Mouse (Mus musculus) ES-E14 (cell line): ENCODE data around the gene Ttyh2. TPM values are rescaled to one million over a fixed set of nuclear protein-coding genes. Genes with fewer than 3 reads are reported as not detected.

ENCODE experiments used
- DNase-seq: peaks from one replicate; pipeline ENCODE4 v3.0.0-alpha.2; 2013; ENCODE audit warnings: low read depth, low spot score
- H3K27ac ChIP-seq: 2 replicates; pipeline ENCODE4 v1.5.1; 2012; ENCODE audit warnings: low read depth, mild to moderate bottlenecking, low read length, moderate library complexity, mixed read lengths; ENCODE audit not compliant: poor library complexity, insufficient read depth, severe bottlenecking
- H3K36me3 ChIP-seq: 2 replicates; pipeline ENCODE4 v1.6.1; 2012; ENCODE audit warnings: mild to moderate bottlenecking, low read length, moderate library complexity, mixed read lengths; ENCODE audit not compliant: control insufficient read depth, poor library complexity, insufficient read depth, severe bottlenecking
- H3K4me1 ChIP-seq, 2 experiments: fragments of 150-350 bp in 1 of 2; sonication (generic) in 1 of 2; 2 replicates each; pipeline ENCODE4 v1.6.1; 2012; ENCODE audit warnings: low read length in 2 of 2, mild to moderate bottlenecking in 1 of 2, mixed read lengths in 1 of 2; ENCODE audit not compliant: control insufficient read depth in 2 of 2, insufficient read depth in 2 of 2, poor library complexity in 1 of 2
- H3K4me3 ChIP-seq, 2 experiments: fragments of 150-350 bp in 1 of 2; sonication (generic) in 1 of 2; 2 replicates each; pipeline ENCODE4 v1.5.1; 2012; ENCODE audit warnings: low read length in 2 of 2, low read depth in 1 of 2, mild to moderate bottlenecking in 1 of 2, mixed read lengths in 1 of 2; ENCODE audit not compliant: insufficient read depth in 1 of 2, poor library complexity in 1 of 2, severe bottlenecking in 1 of 2
- H3K9ac ChIP-seq: 2 replicates; pipeline ENCODE4 v1.6.1; 2012; ENCODE audit warnings: low read depth, mild to moderate bottlenecking, low read length, mixed read lengths; ENCODE audit not compliant: poor library complexity, insufficient read depth, severe bottlenecking
- H3K9me3 ChIP-seq: fragments of 150-350 bp; sonication (generic); 2 replicates; pipeline ENCODE4 v1.6.1; 2012; ENCODE audit warnings: low read depth, mild to moderate bottlenecking, low read length; ENCODE audit not compliant: control insufficient read depth, insufficient read depth
- CHD2 ChIP-seq: IDR thresholded peaks from 2 replicates; pipeline ENCODE4 v1.6.1; 2014; ENCODE audit warnings: mild to moderate bottlenecking, low read depth, low read length, inconsistent platforms
- HCFC1 ChIP-seq: IDR thresholded peaks from 2 replicates; pipeline ENCODE4 v1.6.1; 2012; ENCODE audit warnings: low read length, inconsistent platforms, borderline replicate concordance; ENCODE audit not compliant: insufficient read depth
- MAFK ChIP-seq: IDR thresholded peaks from 2 replicates; pipeline ENCODE4 v1.6.1; 2014; ENCODE audit warnings: mild to moderate bottlenecking, low read depth, low read length, inconsistent platforms; ENCODE audit not compliant: insufficient read depth
- ZC3H11A ChIP-seq: IDR thresholded peaks from 2 replicates; pipeline ENCODE4 v1.6.1; 2012; ENCODE audit warnings: low read depth, mild to moderate bottlenecking, inconsistent platforms, low read length, borderline replicate concordance
- ZNF384 ChIP-seq: IDR thresholded peaks from 2 replicates; pipeline ENCODE4 v1.6.1; 2012; ENCODE audit warnings: low read depth, low read length, inconsistent platforms
- in situ Hi-C, 2 experiments: fragments of 600-800 bp; cut with MboI; formaldehyde crosslinking; loops; one replicate each; pipeline ENCODE4 v1.15.1; 2025; ENCODE audit warnings: low sequenced_read_pairs in 2 of 2, inconsistent platforms in 1 of 2; ENCODE audit not compliant: unreplicated experiment in 2 of 2
- total RNA-seq: library from RNA; depleted of rRNA; stranded (reverse); fragments of 300-350 nt; gene quantifications from 2 replicates; pipeline ENCODE4 v1.2.3, GENCODE M21; 2012

Ttyh2 gene
- total RNA-seq, 1 experiment: 16.7 TPM

- peak overlapping the region; percentile 78 to 80 for H3K4me3 ChIP-seq
- peaks cover 32% of the 10 kb centered on the region for H3K36me3 ChIP-seq
- H3K9ac ChIP-seq: peak overlapping the region; percentile 81
- H3K27ac ChIP-seq: no peak overlapping the region
- no peaks in the 10 kb centered on the region for H3K9me3 ChIP-seq
- in situ Hi-C loops: no loop called here
- peaks cover 0 to 26% of the 10 kb centered on the region in 2 experiments; a peak in 2 of 4 replicates for H3K4me1 ChIP-seq
- no peak for TF ChIP-seq MAFK
- no peak for TF ChIP-seq ZC3H11A
- TF ChIP-seq HCFC1: no peak
- no peak for TF ChIP-seq ZNF384
- TF ChIP-seq CHD2: no peak
- DNase-seq: no peak
These were observed 683 bp downstream of the Ttyh2 start for GRCm38 (mm10) chr11:114675826-114676401.

DNA sequence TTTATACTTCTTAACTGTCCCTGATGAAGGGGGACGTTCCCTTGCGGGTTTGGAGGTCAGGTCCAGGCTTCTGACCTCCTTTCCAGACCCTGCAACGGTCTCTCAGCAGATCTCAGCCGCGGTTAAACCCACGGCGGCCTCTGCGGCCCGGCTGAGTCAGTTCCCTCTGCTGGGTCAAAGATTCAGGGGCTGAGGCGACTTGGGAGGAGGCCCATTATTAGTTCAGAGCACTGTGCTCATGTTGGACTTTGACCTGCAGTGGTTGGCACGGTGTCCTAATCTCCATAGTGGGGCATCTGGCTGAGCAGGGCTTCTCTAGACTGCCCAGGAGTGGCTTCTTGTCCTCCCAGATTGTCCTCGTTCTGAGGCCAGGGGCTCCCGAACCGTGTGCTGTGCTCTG lies 1.2 kb downstream of the Ttyh2 start:
- Histone ChIP-seq H3K27ac (no peak overlapping the region), H3K36me3 (peaks cover 27% of the 10 kb centered on the region), H3K4me3 (peak overlapping the region; percentile 78 to 80), H3K4me1 (peaks cover 0 to 25% of the 10 kb centered on the region in 2 experiments; a peak in 2 of 4 replicates), H3K9me3 (no peaks in the 10 kb centered on the region), H3K9ac (peak overlapping the region; percentile 81)
- DNase-seq: no peak
- TF ChIP-seq HCFC1 (no peak), CHD2 (no peak), ZC3H11A (no peak), ZNF384 (no peak), MAFK (no peak)
- in situ Hi-C loops: no loop called here

DNA sequence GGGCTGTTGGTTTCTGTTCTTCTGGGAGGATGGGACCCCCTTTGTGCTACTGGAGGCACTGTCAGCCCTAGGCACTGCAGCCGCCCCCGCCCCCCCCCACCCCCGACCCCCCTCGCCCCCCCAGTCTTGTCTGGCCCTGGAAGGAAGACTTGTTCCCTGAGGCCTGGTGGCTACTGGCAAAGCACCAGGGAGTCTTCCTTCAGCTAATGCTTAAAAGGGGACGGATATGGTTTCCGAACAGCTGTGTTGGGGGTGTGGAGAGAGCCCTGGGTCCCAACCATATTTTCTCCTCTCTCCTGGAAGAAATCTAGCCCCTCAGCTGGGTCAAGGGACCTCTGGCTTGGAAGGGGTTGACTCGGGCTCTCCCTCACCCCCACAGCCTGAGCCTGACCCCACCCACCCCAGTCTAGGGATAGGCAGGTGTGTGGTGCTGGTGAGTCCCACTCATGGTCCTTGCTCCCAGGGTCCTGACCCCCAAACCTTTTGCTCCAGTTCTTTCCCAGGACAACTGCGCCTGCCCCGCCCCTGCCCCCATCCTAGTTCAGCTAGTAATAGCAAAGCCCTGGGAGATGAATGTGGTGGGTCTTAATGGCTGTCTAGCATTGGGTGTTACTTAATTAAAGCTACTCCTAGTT lies 1.8 kb downstream of the Ttyh2 start:
- peaks cover 21% of the 10 kb centered on the region for H3K36me3 ChIP-seq
- H3K4me3 ChIP-seq: no peak overlapping the region; a peak in 1 of 4 replicates
- H3K4me1 ChIP-seq: peaks cover 0 to 25% of the 10 kb centered on the region in 2 experiments; a peak in 2 of 4 replicates
- in situ Hi-C loops: no loop called here
- TF ChIP-seq CHD2: no peak
- TF ChIP-seq ZC3H11A: no peak
- no peak for TF ChIP-seq HCFC1
- no peak for TF ChIP-seq ZNF384
- no peak for TF ChIP-seq MAFK
- H3K27ac ChIP-seq: no peak overlapping the region
- DNase-seq: no peak
- H3K9me3 ChIP-seq: no peaks in the 10 kb centered on the region
- H3K9ac ChIP-seq: no peak overlapping the region

DNA sequence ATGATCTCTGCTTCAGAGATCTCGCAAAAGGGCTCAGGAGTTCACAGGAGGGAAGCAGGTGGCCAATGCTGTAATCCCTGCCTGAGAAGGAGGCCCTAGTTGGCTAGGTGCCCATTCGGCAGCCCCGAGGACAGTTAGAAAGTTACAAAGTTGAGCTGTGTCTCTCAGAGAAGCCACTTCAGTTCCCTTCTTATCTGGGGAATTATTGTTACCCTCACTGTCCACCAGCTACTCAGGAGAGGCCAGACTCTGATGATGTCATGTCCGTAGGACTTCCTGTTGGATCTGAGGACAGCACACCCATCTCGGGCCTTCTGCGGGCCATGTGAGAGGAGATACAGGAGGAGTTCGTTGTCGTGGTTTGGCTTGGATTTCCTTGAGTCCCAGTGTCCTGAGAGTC lies 4.4 kb downstream of the Ttyh2 start:
- TF ChIP-seq MAFK: no peak
- no peak for TF ChIP-seq HCFC1
- no peak for TF ChIP-seq ZNF384
- TF ChIP-seq CHD2: no peak
- TF ChIP-seq ZC3H11A: no peak
- no peaks in the 10 kb centered on the region for H3K9me3 ChIP-seq
- peaks cover 4% of the 10 kb centered on the region; the same call in 1 of the 2 replicates for H3K36me3 ChIP-seq
- H3K4me3 ChIP-seq: no peak overlapping the region
- H3K4me1 ChIP-seq: peaks cover 0 to 25% of the 10 kb centered on the region in 2 experiments; a peak in 2 of 4 replicates
- H3K27ac ChIP-seq: no peak overlapping the region
- H3K9ac ChIP-seq: no peak overlapping the region
- DNase-seq: no peak
- in situ Hi-C loops: no loop called here
